Mouse (Mus musculus) G1E-ER4 (cell line): Measurements from ENCODE around the gene Cfb. TPM values are rescaled to one million over a fixed set of nuclear protein-coding genes. Genes with fewer than 3 reads are reported as not detected.

Experiments used
- GATA1 ChIP-seq: IDR thresholded peaks from one replicate; pipeline ENCODE4 v1.8.0; 2012; ENCODE audit warnings: low read length, inconsistent platforms
- polyA plus RNA-seq: library from polyadenylated mRNA; stranded (reverse); fragments of >175 nt; gene quantifications from 2 replicates; pipeline ENCODE4 v1.2.3, GENCODE M21; 2012

Gene Cfb
- polyA plus RNA-seq, 1 experiment = not detected

- no peak for TF ChIP-seq GATA1
These were observed 55.1 kb downstream of the Cfb start for GRCm38 (mm10) chr17:34807176-34807575.

Other genes starting within 250 kb of the Cfb start
- gene Egfl8, start 246.5 kb downstream of the Cfb start, polyA plus RNA-seq = 1.1 and 1.4 TPM in 2 replicates
- gene Ppt2, start 234.0 kb downstream of the Cfb start, polyA plus RNA-seq = 28.0 and 46.7 TPM in 2 replicates
- 0.04 TPM in 1 of 2 replicates, not detected in the other for gene Prrt1, start 233.0 kb downstream of the Cfb start, polyA plus RNA-seq
- gene Fkbpl, start 217.8 kb downstream of the Cfb start, polyA plus RNA-seq = 7.1 and 7.5 TPM in 2 replicates
- gene Atf6b, start 215.4 kb downstream of the Cfb start, polyA plus RNA-seq = 130 TPM in 2 replicates
- gene Tnxb, start 192.0 kb downstream of the Cfb start, polyA plus RNA-seq = not detected in 2 replicates
- gene C4b, start 118.6 kb downstream of the Cfb start, polyA plus RNA-seq = not detected in 2 replicates
- gene Cyp21a1, start 58.0 kb downstream of the Cfb start, polyA plus RNA-seq = not detected in 2 replicates
- gene Stk19, start 25.6 kb downstream of the Cfb start, polyA plus RNA-seq = 52.4 and 52.9 TPM in 2 replicates
- gene Dxo, start 25.5 kb downstream of the Cfb start, polyA plus RNA-seq = 47.6 and 78.7 TPM in 2 replicates
- gene Skiv2l, start 12.3 kb downstream of the Cfb start, polyA plus RNA-seq = 62.2 and 65.4 TPM in 2 replicates
- 375 and 385 TPM in 2 replicates for gene Nelfe, start 12.1 kb downstream of the Cfb start, polyA plus RNA-seq
- gene Zbtb12, start 17.0 kb upstream of the Cfb start, polyA plus RNA-seq = 24.4 and 27.6 TPM in 2 replicates
- not detected in 2 replicates for gene Gm20547, start 19.5 kb upstream of the Cfb start, polyA plus RNA-seq
- 0.49 and 1.3 TPM in 2 replicates for gene C2, start 35.7 kb upstream of the Cfb start, polyA plus RNA-seq
- 352 and 449 TPM in 2 replicates for gene Ehmt2, start 36.0 kb upstream of the Cfb start, polyA plus RNA-seq
- not detected in 2 replicates for gene Slc44a4, start 51.9 kb upstream of the Cfb start, polyA plus RNA-seq
- gene Neu1, start 68.7 kb upstream of the Cfb start, polyA plus RNA-seq = 12.3 and 17.6 TPM in 2 replicates
- gene Hspa1b, start 96.7 kb upstream of the Cfb start, polyA plus RNA-seq = 0.33 and 0.36 TPM in 2 replicates
- 0.12 TPM in 1 of 2 replicates, not detected in the other for gene Gm20481, start 107.4 kb upstream of the Cfb start, polyA plus RNA-seq
- not detected in 2 replicates for gene Hspa1a, start 109.6 kb upstream of the Cfb start, polyA plus RNA-seq
- 0.02 TPM in 1 of 2 replicates, not detected in the other for gene Hspa1l, start 110.2 kb upstream of the Cfb start, polyA plus RNA-seq
- gene Lsm2, start 119.3 kb upstream of the Cfb start, polyA plus RNA-seq = 309 and 320 TPM in 2 replicates
- 965 and 1,080 TPM in 2 replicates for gene Vars, start 138.5 kb upstream of the Cfb start, polyA plus RNA-seq
- gene Vwa7, start 154.1 kb upstream of the Cfb start, polyA plus RNA-seq = 1.0 and 1.4 TPM in 2 replicates
- gene Sapcd1, start 165.5 kb upstream of the Cfb start, polyA plus RNA-seq = 40.3 and 64.9 TPM in 2 replicates
- gene Msh5, start 184.2 kb upstream of the Cfb start, polyA plus RNA-seq = 7.0 and 7.1 TPM in 2 replicates
- 168 and 216 TPM in 2 replicates for gene Clic1, start 187.4 kb upstream of the Cfb start, polyA plus RNA-seq
- gene Ddah2, start 196.5 kb upstream of the Cfb start, polyA plus RNA-seq = 156 and 185 TPM in 2 replicates
- gene Ly6g6c, start 202.9 kb upstream of the Cfb start, polyA plus RNA-seq = not detected in 2 replicates
- not detected in 2 replicates for gene Mpig6b, start 203.7 kb upstream of the Cfb start, polyA plus RNA-seq
- gene Ly6g6e, start 214.4 kb upstream of the Cfb start, polyA plus RNA-seq = not detected in 2 replicates
- 0.22 TPM in 1 of 2 replicates, not detected in the other for gene Ly6g6d, start 215.5 kb upstream of the Cfb start, polyA plus RNA-seq
- gene Ly6g6f, start 223.1 kb upstream of the Cfb start, polyA plus RNA-seq = 0.05 and 0.06 TPM in 2 replicates
- gene Abhd16a, start 226.7 kb upstream of the Cfb start, polyA plus RNA-seq = 112 and 148 TPM in 2 replicates
- not detected in 2 replicates for gene Ly6g5c, start 245.8 kb upstream of the Cfb start, polyA plus RNA-seq